In the genomic region with DNA sequence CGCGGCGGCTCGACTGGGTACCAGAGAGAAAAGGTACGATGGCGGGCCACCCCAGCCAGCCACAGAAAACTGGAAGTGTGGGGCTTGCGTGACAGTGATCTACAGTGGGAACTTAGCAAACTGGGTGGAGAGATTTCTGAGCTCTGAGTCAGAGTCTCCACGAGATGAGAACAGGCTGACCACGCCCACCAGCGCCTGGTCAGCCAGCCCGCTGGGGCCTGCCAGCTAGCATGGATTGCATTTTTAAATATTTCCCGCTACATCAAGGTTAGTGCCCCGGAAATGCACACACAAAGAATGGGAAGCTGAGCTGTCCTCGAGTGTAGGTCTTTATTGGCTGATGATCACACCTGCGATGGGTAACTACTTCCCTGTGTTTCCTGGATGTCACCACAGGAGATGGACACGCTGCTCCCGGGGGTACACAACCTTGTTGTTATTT, we compare ENCODE assay signal across 9 mouse cellular contexts. TPM values are rescaled to one million over a fixed set of nuclear protein-coding genes. Genes with fewer than 3 reads are reported as not detected.
A peak's percentile ranks its signal among the peaks of the same experiment; 100 is the strongest.
DNase-seq lines count a peak whose midpoint lies in the region; ATAC-seq and TF ChIP-seq lines count a peak whose summit lies in the region.
"Had no signal": no experiment of that assay in that cellular context is flagged by ENCODE, and none has a peak within 500 bp of the region (broad histone marks: within the 10 kb centered on the region; RNA-seq: fewer than 3 reads in every experiment).

No protein-coding gene starts in this region.

- WGBS in liver, embryonic 13.5 days (ENCODE audit: insufficient replicate concordance) = 22% methylated on average over 17 of the region's 17 CpGs

- no peak for DNase-seq in layer of hippocampus, adult 2 months (ENCODE audit: low spot score in 2 of 2)
- no peak for DNase-seq in layer of hippocampus, adult 9-11 months
- peak; percentile 65 to 75 for DNase-seq in cerebellum, postnatal 10 days
- peak; percentile 74 for DNase-seq in gastrocnemius, postnatal 14 days
- DNase-seq in induced T-regulatory cell, adult 2 months (ENCODE audit: low read depth) = peak; percentile 17
- DNase-seq in liver, embryonic 13.5 days = no peak
- peak; percentile 47 for DNase-seq in neural tube, embryonic 10.5 days (ENCODE audit: extremely low spot score, low spot score)
- DNase-seq in layer of hippocampus, postnatal 25 days (ENCODE audit: extremely low spot score in 1 of 2, low spot score in 1 of 2) = no peak

- TF ChIP-seq CTCF in layer of hippocampus, adult 2 months (conservative IDR thresholded peaks at IDR 0.05) = no peak

- no peaks in the 10 kb centered on the region for H3K9me3 ChIP-seq in liver, embryonic 13.5 days (replicated peaks)

- H3K4me3 ChIP-seq in layer of hippocampus, adult 2 months = peak overlapping the region; percentile 43
- peak overlapping the region; percentile 38 for H3K4me3 ChIP-seq in liver, embryonic 13.5 days (replicated peaks)
- H3K4me3 ChIP-seq: myocyte had no signal

- ATAC-seq in liver, embryonic 13.5 days (ENCODE audit: low read depth) = no peak

- H3K27ac ChIP-seq in layer of hippocampus, adult 2 months = no peak overlapping the region
- H3K27ac ChIP-seq in liver, embryonic 13.5 days = no peak overlapping the region

- H3K27me3 ChIP-seq in liver, embryonic 13.5 days = 0 out of 2 replicates have a peak, but pooled peaks cover 5% of the 10 kb centered on the region

- no peaks in the 10 kb centered on the region for H3K36me3 ChIP-seq in liver, embryonic 13.5 days

- peak overlapping the region; percentile 55 for H3K4me2 ChIP-seq in liver, embryonic 13.5 days

- intact Hi-C loops in gastrocnemius, postnatal 14 days (cut with DNase I; ENCODE audit: low total_unique reads) = no loop called here

- 0 out of 2 replicates have a peak, but pooled peaks cover 2% of the 10 kb centered on the region for H3K4me1 ChIP-seq in liver, embryonic 13.5 days (replicated peaks)

- H3K9ac ChIP-seq in liver, embryonic 13.5 days = no peak overlapping the region

RNA-seq across cellular contexts. Expression of a gene that starts 7.6 kb away (rescaled TPM):
- total RNA-seq in layer of hippocampus, adult 2 months (2021) = 1 to 10 TPM; 2.6 TPM
- 1 to 10 TPM; 7.4 to 7.5 TPM for total RNA-seq in gastrocnemius, postnatal 14 days (2021)
- polyA plus RNA-seq in liver, embryonic 13.5 days (2015; fragmentation: Nextera tagmentation; extraction: Ambion mirVana) = 1.5 and 1.8 TPM in 2 replicates
- total RNA-seq in layer of hippocampus, postnatal 25 days (2021) = 1 to 10 TPM; 1.6 to 3.9 TPM

RNA-seq across cellular contexts. Expression of a gene that starts 26.7 kb away (rescaled TPM):
- total RNA-seq in layer of hippocampus, adult 2 months (2021) = 1 to 10 TPM; 1.2 to 2.9 TPM
- total RNA-seq in gastrocnemius, postnatal 14 days (2021) = 1 to 10 TPM; 2.4 to 2.6 TPM
- 20.4 and 22.1 TPM in 2 replicates for polyA plus RNA-seq in liver, embryonic 13.5 days (2015; fragmentation: Nextera tagmentation; extraction: Ambion mirVana)
- 1 to 10 TPM in 1 of 2 experiments, under 1 TPM in 1; 0.61 to 1.2 TPM for total RNA-seq in layer of hippocampus, postnatal 25 days (2021)

RNA-seq across cellular contexts. Expression of a gene that starts 31.4 kb away (rescaled TPM):
- total RNA-seq in layer of hippocampus, adult 2 months (2021) = 1 to 10 TPM; 4.4 to 5.6 TPM
- total RNA-seq in gastrocnemius, postnatal 14 days (2021) = 1 to 10 TPM; 7.1 to 8.6 TPM
- polyA plus RNA-seq in liver, embryonic 13.5 days (2015; fragmentation: Nextera tagmentation; extraction: Ambion mirVana) = 1.8 and 2.2 TPM in 2 replicates
- total RNA-seq in layer of hippocampus, postnatal 25 days (2021) = 1 to 10 TPM; 3.9 to 5.9 TPM

RNA-seq across cellular contexts. Expression of a gene that starts 38.5 kb away (rescaled TPM):
- 1 to 10 TPM; 7.9 to 8.9 TPM for total RNA-seq in layer of hippocampus, adult 2 months (2021)
- 1 to 10 TPM; 7.2 to 7.5 TPM for total RNA-seq in gastrocnemius, postnatal 14 days (2021)
- 2.2 and 3.1 TPM in 2 replicates for polyA plus RNA-seq in liver, embryonic 13.5 days (2015; fragmentation: Nextera tagmentation; extraction: Ambion mirVana)
- 10 to 100 TPM in 1 of 2 experiments, 1 to 10 TPM in 1; 8.5 to 10.7 TPM for total RNA-seq in layer of hippocampus, postnatal 25 days (2021)

RNA-seq across cellular contexts. Expression of a gene that starts 49.6 kb away (rescaled TPM):
- total RNA-seq in layer of hippocampus, adult 2 months (2021) = not detected
- total RNA-seq in gastrocnemius, postnatal 14 days (2021) = under 1 TPM; 0.22 to 0.39 TPM
- 4.4 and 4.6 TPM in 2 replicates for polyA plus RNA-seq in liver, embryonic 13.5 days (2015; fragmentation: Nextera tagmentation; extraction: Ambion mirVana)
- under 1 TPM in 1 of 2 experiments, not detected in 1; 0.32 TPM for total RNA-seq in layer of hippocampus, postnatal 25 days (2021)

Comparison
In these comparisons a context has a peak if more than half of its experiments do, and no peak if none do; other contexts are left out.
1. DNase-seq: peak in cerebellum, postnatal 10 days (2 of 2), gastrocnemius, postnatal 14 days (single experiment), induced T-regulatory cell, adult 2 months (single experiment) and neural tube, embryonic 10.5 days (single experiment); none in layer of hippocampus, adult 2 months (0 of 2), layer of hippocampus, adult 9-11 months (single experiment), liver, embryonic 13.5 days (single experiment) and layer of hippocampus, postnatal 25 days (0 of 2).